Mouse (Mus musculus) skeletal muscle tissue, adult 2 months (tissue): ENCODE measurements around the gene H2al2a.

ENCODE experiments used
- DNase-seq: peaks from one replicate; pipeline ENCODE4 v3.0.0-alpha.2; 2012; ENCODE audit warnings: low read depth, low spot score

The H2al2a gene

DNA sequence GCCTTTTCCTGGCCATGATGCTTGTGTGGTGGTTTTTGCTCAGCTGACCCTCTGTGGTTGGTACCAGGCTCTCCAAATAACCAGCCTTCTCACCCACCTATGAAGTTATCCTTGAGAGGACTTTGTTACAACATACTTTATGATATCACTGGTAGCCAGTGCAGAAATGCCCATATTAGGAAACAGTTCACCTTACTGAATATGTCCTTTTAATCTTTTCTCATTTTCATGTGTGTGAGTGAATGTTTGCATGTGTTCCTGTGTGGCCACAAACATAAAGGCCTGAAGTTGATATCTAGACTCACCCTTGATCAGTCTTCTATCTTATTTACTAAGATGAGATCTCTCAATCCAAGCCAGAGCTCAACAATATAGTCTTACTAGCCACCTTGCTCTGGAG, at the start of gene H2al2a:
H2al2a (minus strand) TSS at position 101 of the 400 bp plus-strand sequence.
- no peak for DNase-seq

DNA sequence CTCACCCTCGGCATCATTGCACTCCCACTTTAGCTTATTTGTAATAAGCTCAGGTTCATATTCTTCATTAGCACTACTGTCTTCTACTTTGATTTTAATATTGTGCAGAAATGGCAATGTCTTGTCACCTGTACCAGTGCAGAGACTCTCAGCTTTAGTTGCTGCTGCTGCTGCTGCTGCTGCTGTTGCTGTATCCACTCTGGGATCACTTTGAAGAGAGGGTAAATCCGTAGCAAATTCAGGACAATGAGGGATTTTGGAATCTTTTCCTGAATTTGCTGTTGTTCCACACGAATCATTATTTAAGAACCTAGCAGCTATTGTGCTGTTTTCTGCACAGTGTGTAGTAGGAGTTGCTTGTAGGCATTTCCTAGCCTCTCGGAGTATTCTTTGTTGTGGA, 49.4 kb upstream of the H2al2a start:
- DNase-seq = no peak

DNA sequence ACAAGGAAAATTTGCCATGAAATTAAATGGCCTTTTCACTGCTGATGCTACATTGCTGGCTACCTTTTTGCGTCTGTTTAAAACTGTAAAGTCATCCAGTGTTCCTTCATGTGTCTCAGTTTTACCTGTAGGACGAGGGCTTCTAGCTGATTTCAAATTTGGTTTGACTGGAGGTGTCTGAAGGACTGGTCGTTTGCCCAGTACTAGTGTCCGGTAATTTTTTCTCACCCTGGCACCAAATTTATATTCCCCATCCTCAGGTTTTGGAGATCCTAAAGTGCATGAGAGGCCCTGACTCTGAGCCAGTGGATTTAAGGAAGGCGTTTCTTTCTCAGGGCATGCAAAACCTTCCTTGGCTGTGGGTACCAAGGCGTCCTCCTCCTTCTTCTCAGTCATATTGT, 49.0 kb upstream of the H2al2a start:
- no peak for DNase-seq

DNA sequence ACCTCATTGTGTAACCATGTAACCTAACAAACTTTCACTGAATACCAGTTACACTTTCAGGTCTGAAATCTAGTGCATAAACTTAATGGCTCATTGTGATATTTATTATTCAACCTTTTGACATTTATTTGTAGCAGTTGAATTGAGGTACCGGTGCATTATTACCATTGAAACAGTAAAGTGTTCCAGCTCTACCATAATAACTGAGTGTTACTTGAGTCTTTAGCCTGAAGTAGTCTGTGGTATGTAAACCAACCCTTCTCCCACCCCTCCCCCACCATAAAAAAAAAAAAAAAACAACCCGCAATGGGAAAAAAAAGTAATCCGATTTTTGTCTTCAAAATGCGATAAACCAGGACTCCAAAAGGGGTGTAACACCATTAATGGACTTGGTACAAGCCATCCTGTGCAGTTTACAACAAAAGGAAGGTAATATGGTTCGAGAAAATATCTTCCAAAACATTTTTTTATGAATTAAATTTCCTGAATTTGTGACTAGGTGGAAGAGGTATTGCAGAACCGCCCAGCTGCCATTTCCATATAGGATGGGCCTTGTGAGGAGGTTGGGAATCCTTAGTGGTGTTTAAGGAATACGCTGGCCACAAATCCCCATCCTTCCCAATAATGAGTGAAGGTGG, 48.5 kb upstream of the H2al2a start:
- no peak for DNase-seq

DNA sequence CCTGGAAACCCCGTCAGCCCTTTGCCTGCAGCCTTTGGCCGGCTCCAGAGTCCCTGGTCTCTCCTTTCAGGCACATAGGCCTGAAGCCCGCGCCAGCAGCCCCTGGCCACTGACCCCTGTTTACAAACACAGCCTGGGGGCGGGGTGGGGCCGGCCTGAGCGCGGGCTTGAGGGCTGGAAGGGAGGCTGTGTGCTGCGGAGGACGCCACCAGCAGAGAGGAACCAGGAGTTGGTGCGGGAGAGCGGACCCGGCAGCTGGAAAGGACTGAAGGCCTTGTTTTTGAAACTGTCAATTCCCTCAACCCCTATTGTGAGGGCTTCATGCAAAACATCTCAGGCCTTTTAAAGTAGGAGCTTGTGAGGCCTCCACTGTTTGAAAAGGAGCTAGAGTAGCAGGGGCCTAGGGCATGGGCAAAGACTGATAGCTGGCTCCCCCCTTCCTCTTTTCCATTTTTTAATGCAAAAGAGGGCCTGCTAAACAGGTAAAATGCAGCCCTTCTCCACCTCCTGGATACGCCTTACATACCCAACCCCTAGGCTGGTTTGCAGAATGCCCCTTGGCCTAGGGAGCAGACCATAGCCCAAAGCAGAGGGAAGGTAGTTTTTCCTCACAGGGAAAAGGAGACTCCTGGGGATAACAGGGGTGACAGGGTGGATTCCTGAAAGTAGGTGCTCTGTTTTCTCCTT, 44.6 kb upstream of the H2al2a start:
- DNase-seq = no peak

DNA sequence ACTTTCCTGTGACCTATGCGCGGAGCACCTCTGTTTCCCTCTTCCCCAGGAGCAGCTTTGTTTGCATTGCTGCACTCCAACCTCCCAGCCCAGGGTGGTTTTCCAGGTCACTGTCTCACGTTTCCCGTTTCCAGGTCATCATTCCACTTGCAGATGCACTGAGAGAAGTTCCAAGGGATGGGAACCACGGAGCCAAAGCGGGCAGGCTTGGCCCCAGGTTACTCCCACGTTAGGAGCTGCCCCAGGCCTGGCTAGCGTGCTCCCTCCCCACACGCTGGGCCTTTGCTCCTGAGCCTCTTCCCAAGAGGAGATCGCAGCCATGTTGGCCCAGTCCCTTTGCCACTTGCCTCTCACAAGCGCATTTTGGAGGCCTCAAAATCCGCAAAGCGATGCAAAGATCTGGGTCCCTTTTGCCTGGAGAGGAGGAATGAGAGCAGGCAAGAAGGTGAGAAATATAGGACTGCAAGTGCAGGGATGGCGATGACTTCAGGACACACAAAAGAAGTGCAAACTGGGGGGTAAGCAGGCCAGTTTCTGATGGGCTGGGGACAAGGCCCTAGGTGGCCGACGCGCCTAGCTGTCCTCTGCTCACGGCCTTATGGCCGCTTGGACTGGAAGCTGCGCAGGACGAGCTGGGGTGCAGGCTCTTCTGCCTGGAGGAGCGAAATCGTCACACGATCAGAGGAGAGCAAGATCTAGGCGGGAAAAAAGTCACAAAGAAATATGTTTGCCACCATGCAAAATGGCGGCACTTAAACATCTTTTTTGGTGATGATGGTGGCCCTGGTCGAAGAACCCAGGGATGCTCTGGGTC, 43.8 kb upstream of the H2al2a start:
- no peak for DNase-seq

DNA sequence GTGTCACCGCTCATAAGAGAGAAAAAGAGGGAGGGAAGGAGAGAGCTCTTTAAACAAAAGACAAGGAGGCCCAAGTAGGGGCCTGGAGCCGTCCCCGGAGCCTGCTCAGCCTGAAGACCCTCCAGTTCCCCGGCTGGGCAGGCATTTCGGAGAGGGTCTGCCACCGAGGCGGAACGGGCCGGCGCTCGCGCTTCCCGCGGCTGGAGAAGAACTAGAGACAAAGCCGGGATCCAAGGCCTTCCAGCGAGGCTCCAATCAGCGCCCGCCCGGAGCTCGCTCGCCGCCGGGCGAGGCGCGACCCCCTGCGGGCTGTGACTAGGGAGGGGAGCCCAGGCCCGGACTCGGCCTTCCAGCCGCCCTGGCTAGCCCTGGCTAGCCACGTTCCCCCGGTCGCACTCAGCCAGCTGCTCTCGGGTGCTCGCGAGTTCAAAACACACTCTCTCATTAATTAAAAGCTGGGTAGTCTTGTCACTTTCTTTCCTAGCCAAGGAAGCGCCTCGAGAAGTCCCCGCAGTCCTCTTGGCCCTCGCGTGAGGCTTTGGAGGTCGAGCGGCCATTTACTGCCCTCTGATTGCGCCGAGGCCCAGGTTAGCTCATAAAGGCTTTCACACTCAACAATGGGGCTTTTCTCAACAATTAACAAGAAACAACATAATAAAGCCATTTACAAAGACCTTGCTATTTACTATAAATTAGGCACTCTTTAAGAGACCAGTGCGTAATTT, 43.0 kb upstream of the H2al2a start:
- DNase-seq = no peak

DNA sequence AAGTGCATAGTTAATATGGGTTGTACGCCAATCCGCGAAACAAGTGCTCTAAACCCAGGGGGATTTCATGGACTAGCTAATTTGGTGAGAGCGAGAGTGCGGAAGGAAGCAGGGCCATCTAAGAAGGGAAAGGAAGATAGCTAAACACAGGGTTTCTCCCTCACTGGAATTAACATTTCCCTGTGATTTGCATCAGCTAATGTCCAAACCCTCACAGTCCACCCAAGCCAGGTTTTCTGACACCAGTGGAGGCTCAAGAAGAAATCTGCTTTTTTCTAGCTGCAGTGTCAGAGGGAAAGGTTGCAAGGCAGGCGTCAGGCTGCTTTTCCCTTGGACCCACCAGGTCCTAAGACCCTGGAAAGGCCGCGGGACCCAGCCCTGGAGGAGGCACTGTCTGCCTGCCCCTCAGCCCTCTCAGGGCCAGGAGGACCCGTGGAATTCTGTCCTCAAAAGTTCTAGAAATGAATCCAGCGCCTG, 42.2 kb upstream of the H2al2a start:
- no peak for DNase-seq

DNA sequence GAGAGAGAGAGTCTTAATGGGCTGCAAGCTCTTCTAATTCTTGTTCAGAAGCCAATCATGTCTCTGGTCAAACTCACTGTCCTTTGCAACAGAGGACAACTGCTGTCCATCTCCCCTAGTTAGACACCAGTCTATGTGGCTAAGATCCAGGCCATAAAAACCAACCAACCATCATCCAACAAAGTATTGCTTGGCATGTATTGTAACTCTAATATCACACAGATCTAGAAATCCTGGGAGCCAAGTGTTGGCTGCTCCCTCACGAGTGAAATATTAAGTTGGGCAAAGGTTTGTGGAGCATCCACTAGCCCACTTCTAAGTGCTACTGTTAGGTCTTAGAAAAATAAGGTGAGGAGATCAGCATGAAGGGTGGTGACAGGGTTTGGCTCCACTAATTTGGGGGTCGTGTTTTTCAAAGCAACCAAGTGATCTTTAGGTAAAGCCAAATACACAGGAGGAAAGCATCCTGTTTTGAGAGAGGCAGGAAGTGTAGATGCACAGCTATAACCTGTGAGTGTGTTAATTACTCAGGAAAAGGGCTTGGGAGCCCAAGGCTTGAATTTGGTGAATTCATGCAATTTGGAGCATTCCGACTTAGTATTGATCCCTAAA, 41.5 kb upstream of the H2al2a start:
- no peak for DNase-seq

DNA sequence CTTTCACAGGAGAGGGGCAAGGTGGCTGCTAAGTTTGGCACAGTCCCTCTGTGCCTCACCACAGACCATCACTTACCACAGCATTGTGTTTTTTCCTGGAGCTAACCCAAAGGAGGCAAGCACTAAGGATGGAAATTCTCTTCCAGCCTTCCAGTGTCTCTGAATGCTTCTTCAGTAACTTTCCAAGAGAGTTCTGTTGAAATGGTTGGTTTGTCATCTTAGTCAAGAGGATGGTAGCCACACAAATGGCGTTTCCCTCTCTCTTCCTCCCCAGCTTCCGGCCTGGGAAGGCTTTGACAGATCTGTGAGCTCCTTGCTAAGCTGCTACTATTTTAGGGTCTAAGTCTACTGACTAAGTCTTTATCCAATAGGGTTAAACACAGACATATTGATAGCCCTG, 40.7 kb upstream of the H2al2a start, which contains the start of gene A930004D18Rik:
A930004D18Rik (minus strand) TSS at position 247 of the 400 bp plus-strand sequence.
- DNase-seq = no peak

DNA sequence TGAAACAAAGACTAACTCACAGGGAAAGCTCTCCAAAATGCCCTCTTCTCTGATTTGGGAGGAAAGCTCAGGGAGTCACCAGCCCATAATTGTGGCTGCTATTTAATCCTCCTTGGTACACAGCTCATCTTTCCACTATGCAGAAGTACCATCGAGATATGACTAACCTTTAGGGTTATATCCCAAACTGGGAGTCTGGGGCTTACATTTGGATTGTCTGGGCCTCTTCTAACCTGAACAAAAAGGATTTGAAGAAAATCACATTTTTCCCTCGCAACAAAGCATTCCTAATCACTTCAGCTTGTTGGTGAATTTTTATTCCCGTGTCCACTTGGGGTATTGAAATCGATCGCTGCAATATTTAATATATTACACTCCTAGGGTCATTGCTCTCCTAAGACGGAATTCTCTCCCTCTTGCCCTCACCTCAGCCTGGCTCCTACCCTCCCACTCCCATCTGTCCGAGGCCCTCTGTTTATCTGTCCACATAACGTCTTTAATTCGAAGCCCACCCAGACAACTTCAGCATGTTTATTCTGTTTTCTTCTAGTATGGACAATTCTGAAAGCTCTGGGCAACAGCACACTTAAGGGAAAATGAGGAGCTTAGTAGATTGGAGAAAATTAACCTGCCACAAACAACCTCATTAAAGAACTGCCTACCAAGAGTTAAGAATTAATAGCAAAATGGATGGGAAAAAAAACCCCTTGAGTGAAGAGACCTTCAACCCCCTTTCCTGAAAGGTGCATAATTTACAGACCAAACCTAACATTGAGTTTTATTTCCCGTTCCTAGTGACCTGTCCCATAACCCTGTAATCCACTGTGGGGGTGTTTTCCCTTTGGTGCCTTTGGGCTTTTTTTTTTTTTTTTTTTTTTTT, 37.9 kb upstream of the H2al2a start:
- no peak for DNase-seq

DNA sequence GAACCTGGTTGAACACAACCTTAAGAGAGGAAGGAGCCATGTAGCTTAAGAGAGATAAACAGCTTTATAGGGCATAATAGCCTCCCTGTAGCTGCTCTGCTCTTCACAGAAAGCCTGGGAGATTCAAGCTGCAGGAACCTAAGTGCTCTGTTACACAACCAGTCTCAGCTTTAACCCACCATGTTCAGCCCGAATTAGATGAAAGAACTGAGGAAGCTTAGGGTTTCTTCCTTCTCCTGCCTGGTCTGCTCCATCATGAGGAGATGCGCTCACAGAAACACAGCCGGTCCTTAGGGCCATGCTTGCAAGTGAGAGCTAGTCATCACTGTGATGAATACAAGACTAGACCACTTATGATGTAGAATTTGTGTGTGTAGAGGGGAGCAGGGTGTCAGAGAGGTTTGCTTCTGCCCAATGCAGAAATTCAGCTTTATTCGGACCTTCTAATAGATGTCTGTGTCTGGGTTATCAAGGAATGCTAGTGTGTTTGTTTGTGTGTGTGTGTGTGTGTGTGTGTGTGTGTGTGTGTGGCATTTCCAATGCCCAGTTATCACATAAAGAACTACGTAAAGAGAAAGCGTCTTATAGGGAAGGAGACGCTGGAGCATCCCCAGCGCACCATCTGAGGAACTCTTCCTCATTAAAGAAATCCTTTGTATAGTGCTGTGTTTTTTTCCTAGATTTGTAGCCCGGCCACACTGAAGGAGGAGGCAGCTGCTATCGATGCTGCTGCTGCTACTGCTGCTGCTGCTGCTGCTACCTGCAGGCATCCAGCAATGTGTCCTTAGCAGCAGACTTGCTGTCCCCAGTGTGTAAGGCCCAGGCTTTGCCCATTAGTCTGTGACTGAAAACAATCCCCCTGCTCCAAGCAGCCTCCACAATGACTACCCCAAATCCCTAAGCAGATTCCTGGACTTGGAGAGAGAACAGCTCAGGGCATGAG, 36.7 kb upstream of the H2al2a start:
- no peak for DNase-seq

DNA sequence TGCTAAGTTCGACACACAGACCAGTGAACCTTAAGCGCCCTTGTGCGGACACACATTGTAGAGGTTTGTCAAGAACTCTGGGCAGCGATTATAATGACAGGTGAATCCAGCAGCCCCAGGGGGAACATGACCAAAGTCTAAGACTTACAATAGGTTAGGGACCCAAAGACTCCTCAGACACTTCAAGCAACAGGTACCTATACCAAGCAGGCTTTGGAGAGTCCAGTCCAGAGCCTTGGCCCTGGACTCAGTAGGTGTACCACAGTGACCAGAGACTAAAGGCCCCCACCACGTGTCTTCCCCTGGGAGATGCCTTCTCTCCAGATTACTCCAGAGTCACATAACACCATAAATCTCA, 35.8 kb upstream of the H2al2a start:
- DNase-seq = no peak

DNA sequence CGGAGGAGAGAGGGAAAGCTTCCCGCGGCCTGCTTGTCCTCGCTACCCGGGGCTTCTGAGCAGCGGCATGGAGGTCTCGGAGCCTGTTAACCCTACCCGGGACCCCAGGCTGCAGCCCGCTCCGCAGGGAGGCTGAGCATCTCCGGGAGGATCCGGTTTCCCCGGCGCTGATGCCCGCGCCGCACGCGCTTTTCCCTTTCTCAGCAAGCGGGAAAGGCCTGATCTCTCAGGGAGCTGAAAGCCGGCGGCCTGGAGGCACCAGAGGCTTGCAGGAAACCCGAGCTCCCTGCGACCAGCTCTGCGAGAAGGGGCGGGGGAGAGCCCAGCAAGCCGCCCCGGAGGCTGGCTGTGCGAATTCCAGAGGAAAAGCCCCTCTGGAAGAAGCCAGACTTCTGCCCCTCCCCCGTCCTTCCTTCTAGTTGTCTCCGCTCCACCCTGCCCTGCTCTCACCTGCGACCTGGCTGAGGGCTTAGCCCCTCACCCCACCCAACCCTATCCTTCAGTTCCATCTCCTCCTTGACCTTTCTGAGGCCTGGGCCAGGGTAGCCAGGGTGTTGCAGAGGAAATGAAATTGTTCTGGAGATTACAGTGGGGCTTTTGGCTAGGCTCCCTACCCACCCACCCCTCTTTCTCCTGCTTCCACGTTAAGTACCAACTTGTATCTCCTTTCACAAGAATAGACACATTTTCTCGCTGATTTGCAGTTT, 35.2 kb upstream of the H2al2a start:
- no peak for DNase-seq

DNA sequence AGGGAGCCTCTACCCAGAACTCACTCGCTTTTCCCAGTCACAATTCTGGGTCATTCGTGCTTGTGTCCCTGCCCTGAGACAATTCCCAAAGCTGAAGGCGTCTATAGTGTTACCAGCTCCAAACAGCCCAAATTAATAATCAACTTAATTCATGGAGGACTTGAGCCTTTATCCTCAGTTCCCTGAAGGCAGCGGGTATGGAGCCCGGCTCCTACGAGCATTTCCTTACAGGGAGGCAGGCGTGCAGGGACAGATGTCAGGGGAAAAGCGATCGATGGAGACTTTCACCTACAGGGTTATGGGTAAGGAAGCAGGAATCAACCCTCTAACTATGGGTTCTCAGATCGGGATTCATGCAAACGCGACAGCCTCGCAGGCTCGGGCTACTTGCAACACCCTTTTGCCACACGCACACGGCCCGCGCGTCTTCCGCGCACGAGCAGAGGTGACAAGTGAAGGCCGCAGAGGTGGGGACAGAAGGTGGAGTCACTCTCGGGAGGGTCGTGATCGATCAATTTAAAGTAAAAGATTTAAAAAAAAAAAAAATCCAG, 34.6 kb upstream of the H2al2a start:
- no peak for DNase-seq

DNA sequence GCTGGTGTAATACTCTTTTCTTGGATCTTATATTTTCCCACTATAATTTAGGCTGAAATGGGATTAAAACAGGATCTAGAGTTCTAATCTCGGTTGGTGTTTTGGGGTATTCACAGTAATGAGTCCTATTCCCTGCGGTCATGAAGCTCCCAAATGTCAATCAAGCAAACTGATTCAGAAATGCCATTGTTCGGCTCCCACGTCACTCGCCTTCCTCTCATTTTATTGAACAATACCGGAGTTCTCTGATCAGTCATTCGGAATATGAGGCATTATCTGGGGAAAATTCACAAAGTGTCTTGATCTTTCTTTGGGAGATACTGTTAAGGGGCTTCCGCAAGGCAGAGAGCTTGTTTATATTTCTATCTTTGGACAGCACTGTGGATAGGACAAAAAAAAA, 33.8 kb upstream of the H2al2a start:
- DNase-seq = no peak

DNA sequence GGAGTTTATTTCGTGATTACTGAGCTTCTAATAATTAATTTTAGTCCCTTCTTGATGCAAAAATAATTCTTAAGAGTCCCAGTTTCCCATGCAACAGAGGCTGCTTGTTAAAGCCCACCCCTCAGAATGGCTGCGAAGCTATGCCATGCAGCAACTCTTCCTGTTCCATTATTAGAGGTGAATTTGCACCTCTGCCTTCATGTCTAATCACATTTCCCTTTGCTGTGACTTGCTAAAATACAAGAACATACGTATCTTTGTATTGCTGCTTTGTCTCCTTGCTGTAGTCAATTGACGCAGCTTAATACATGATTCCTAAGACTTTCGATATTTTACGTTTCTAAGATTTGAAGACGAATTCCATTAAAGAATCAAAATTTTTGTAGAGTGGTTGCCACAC, 32.9 kb upstream of the H2al2a start:
- no peak for DNase-seq
